Mouse (Mus musculus): ENCODE measurements around the gene Rpia. TPM values are rescaled to one million over a fixed set of nuclear protein-coding genes. Genes with fewer than 3 reads are reported as not detected.
"Not testable (repeated sequence)": the region's sequence is repeated elsewhere in the genome, so short reads cannot be mapped to it uniquely, and the experiment has no call there.

The Rpia gene
- polyA plus RNA-seq, 2 experiments, result 4.7 to 36.7 TPM

GRCm38 (mm10) chr6:70830552-70830951, 38.5 kb upstream of the Rpia start:
- Histone ChIP-seq H3K4me2 (ENCODE audit: low read depth) (no peak overlapping the region), H3K36me3 (replicated peaks; ENCODE audit: control insufficient read depth, insufficient read depth, low read depth) (no peaks in the 10 kb centered on the region), H3K9me3 (ENCODE audit: control insufficient read depth, low read length) (no peaks in the 10 kb centered on the region), H3K4me3 (ENCODE audit: insufficient read depth in 1 of 2, low read depth in 2 of 2, low read length in 2 of 2) (no peak overlapping the region), H3K27me3 (ENCODE audit: control insufficient read depth, insufficient read depth, low read length) (no peaks in the 10 kb centered on the region), H3K9ac (replicated peaks) (no peak overlapping the region), H3K27ac (no peak overlapping the region), H3K4me1 (replicated peaks; ENCODE audit: control insufficient read depth in 2 of 2, insufficient read depth in 2 of 2, low read length in 1 of 2) (no peaks in the 10 kb centered on the region)
- DNase-seq (ENCODE audit: low read depth in 3 of 3, low spot score in 3 of 3) (no peak), ATAC-seq (ENCODE audit: insufficient read depth) (no peak)
- WGBS (ENCODE audit: insufficient replicate concordance), result 43% methylated on average over 3 of the region's 3 CpGs
- TF ChIP-seq CTCF (IDR thresholded peaks at IDR 0.05; ENCODE audit: low read depth), result no peak
- TF ChIP-seq EP300 (IDR thresholded peaks at IDR 0.05; ENCODE audit: low read depth), result no peak

GRCm38 (mm10) chr6:70829451-70829850, 37.4 kb upstream of the Rpia start:
- DNase-seq (ENCODE audit: low read depth in 3 of 3, low spot score in 3 of 3) (no peak), ATAC-seq (ENCODE audit: insufficient read depth) (no peak)
- H3K27ac ChIP-seq, result no peak overlapping the region
- WGBS (ENCODE audit: insufficient replicate concordance), result 44% methylated on average over 2 of the region's 2 CpGs
- no peak overlapping the region for H3K4me2 ChIP-seq (ENCODE audit: low read depth)
- no peaks in the 10 kb centered on the region for H3K9me3 ChIP-seq (ENCODE audit: control insufficient read depth, low read length)
- TF ChIP-seq CTCF (IDR thresholded peaks at IDR 0.05; ENCODE audit: low read depth) (no peak), EP300 (IDR thresholded peaks at IDR 0.05; ENCODE audit: low read depth) (no peak)
- H3K27me3 ChIP-seq (ENCODE audit: control insufficient read depth, insufficient read depth, low read length), result no peaks in the 10 kb centered on the region
- peaks cover under 1 to 4% of the 10 kb centered on the region in 2 experiments for H3K4me1 ChIP-seq (replicated peaks; ENCODE audit: control insufficient read depth in 2 of 2, insufficient read depth in 2 of 2, low read length in 1 of 2)
- H3K9ac ChIP-seq (replicated peaks), result no peak overlapping the region
- no peak overlapping the region for H3K4me3 ChIP-seq (ENCODE audit: insufficient read depth in 1 of 2, low read depth in 2 of 2, low read length in 2 of 2)
- no peaks in the 10 kb centered on the region for H3K36me3 ChIP-seq (replicated peaks; ENCODE audit: control insufficient read depth, insufficient read depth, low read depth)

- Histone ChIP-seq H3K27ac (no peak overlapping the region), H3K9me3 (ENCODE audit: control insufficient read depth, low read length) (no peaks in the 10 kb centered on the region), H3K4me3 (ENCODE audit: insufficient read depth in 1 of 2, low read depth in 2 of 2, low read length in 2 of 2) (peak overlapping the region in 1 of 2 experiments; percentile 54; a peak in 2 of 4 replicates), H3K4me2 (ENCODE audit: low read depth) (peak overlapping the region; percentile 89), H3K4me1 (replicated peaks; ENCODE audit: control insufficient read depth in 2 of 2, insufficient read depth in 2 of 2, low read length in 1 of 2) (peaks cover 8 to 21% of the 10 kb centered on the region in 2 experiments), H3K9ac (replicated peaks) (no peak overlapping the region; the same call in 1 of the 2 replicates), H3K27me3 (ENCODE audit: control insufficient read depth, insufficient read depth, low read length) (no peaks in the 10 kb centered on the region), H3K36me3 (replicated peaks; ENCODE audit: control insufficient read depth, insufficient read depth, low read depth) (no peaks in the 10 kb centered on the region)
- 24% methylated on average over 4 of the region's 4 CpGs for WGBS (ENCODE audit: insufficient replicate concordance)
- ATAC-seq (ENCODE audit: insufficient read depth) (no peak), DNase-seq (ENCODE audit: low read depth in 3 of 3, low spot score in 3 of 3) (no peak)
- TF ChIP-seq CTCF (IDR thresholded peaks at IDR 0.05; ENCODE audit: low read depth), result no peak
- TF ChIP-seq EP300 (IDR thresholded peaks at IDR 0.05; ENCODE audit: low read depth), result no peak
Measured at GRCm38 (mm10) chr6:70824987-70825337, 32.9 kb upstream of the Rpia start.

GRCm38 (mm10) chr6:70824085-70824986, 32.3 kb upstream of the Rpia start:
- Histone ChIP-seq H3K27ac (peak overlapping the region; percentile 72), H3K4me1 (replicated peaks; ENCODE audit: control insufficient read depth in 2 of 2, insufficient read depth in 2 of 2, low read length in 1 of 2) (peaks cover 8 to 21% of the 10 kb centered on the region in 2 experiments), H3K27me3 (ENCODE audit: control insufficient read depth, insufficient read depth, low read length) (no peaks in the 10 kb centered on the region), H3K9me3 (ENCODE audit: control insufficient read depth, low read length) (no peaks in the 10 kb centered on the region), H3K4me3 (ENCODE audit: insufficient read depth in 1 of 2, low read depth in 2 of 2, low read length in 2 of 2) (peak overlapping the region; percentile 52 to 54), H3K4me2 (ENCODE audit: low read depth) (peak overlapping the region; percentile 89), H3K9ac (replicated peaks) (peak overlapping the region; percentile 69), H3K36me3 (replicated peaks; ENCODE audit: control insufficient read depth, insufficient read depth, low read depth) (no peaks in the 10 kb centered on the region)
- WGBS (ENCODE audit: insufficient replicate concordance), result 12% methylated on average over 23 of the region's 23 CpGs
- DNase-seq (ENCODE audit: low read depth in 3 of 3, low spot score in 3 of 3), result peak; percentile 69 to 70 (median 70)
- TF ChIP-seq CTCF (IDR thresholded peaks at IDR 0.05; ENCODE audit: low read depth) (no peak), EP300 (IDR thresholded peaks at IDR 0.05; ENCODE audit: low read depth) (no peak)
- peak; percentile 96 for ATAC-seq (ENCODE audit: insufficient read depth)

GRCm38 (mm10) chr6:70823277-70823676, 31.2 kb upstream of the Rpia start:
- WGBS (ENCODE audit: insufficient replicate concordance), result 77% methylated on average over 4 of the region's 4 CpGs
- not testable (repeated sequence) for H3K27me3 ChIP-seq (ENCODE audit: control insufficient read depth, insufficient read depth, low read length); H3K4me2 ChIP-seq (ENCODE audit: low read depth); H3K27ac ChIP-seq; H3K36me3 ChIP-seq (replicated peaks; ENCODE audit: control insufficient read depth, insufficient read depth, low read depth); H3K4me3 ChIP-seq (ENCODE audit: insufficient read depth in 1 of 2, low read depth in 2 of 2, low read length in 2 of 2); ATAC-seq (ENCODE audit: insufficient read depth); DNase-seq (ENCODE audit: low read depth in 3 of 3, low spot score in 3 of 3); H3K9ac ChIP-seq (replicated peaks); H3K9me3 ChIP-seq (ENCODE audit: control insufficient read depth, low read length)
- H3K4me1 ChIP-seq (replicated peaks; ENCODE audit: control insufficient read depth in 2 of 2, insufficient read depth in 2 of 2, low read length in 1 of 2), result peaks cover 8 to 21% of the 10 kb centered on the region in 2 experiments

All from liver, embryonic 14.5 days (tissue).